Mouse (Mus musculus): Measurements from ENCODE around the gene Krtap4-1. TPM values are rescaled to one million over a fixed set of nuclear protein-coding genes. Genes with fewer than 3 reads are reported as not detected.

The Krtap4-1 gene
- not detected for total RNA-seq (2023)

GRCm38 (mm10) chr11:99628138-99628537 lies at the start of gene Krtap4-1:
Gene Krtap4-1, minus strand, starts transcription at chr11:99628238.

GRCm38 (mm10) chr11:99665860-99666259 lies 37.8 kb upstream of the Krtap4-1 start, which contains the start of gene Krtap4-6:
Gene Krtap4-6, minus strand, starts transcription at chr11:99665960.

GRCm38 (mm10) chr11:99658467-99659010 lies 30.5 kb upstream of the Krtap4-1 start, which contains the start of gene Gm11563:
Gene Gm11563, minus strand, starts transcription at chr11:99658960.

GRCm38 (mm10) chr11:99650136-99650535 lies 22.1 kb upstream of the Krtap4-1 start, which contains the start of gene Gm11555:
Gene Gm11555, minus strand, starts transcription at chr11:99650236.

GRCm38 (mm10) chr11:99643635-99644139 lies 15.6 kb upstream of the Krtap4-1 start, which contains the start of gene Krtap4-7:
Gene Krtap4-7, minus strand, starts transcription at chr11:99644089.

GRCm38 (mm10) chr11:99634653-99635134 lies 6.7 kb upstream of the Krtap4-1 start, which contains the start of gene Krtap4-2:
Gene Krtap4-2, minus strand, starts transcription at chr11:99635084.

GRCm38 (mm10) chr11:99620335-99620734 lies 7.7 kb downstream of the Krtap4-1 start, which contains the start of gene Gm11562:
Gene Gm11562, minus strand, starts transcription at chr11:99620435.

GRCm38 (mm10) chr11:99614796-99615363 lies 13.2 kb downstream of the Krtap4-1 start, which contains the start of gene Krtap2-4:
Gene Krtap2-4, minus strand, starts transcription at chr11:99614846.

GRCm38 (mm10) chr11:99610089-99610488 lies 17.9 kb downstream of the Krtap4-1 start, which contains the start of gene Gm11937:
Gene Gm11937, minus strand, starts transcription at chr11:99610189.

GRCm38 (mm10) chr11:99603208-99603607 lies 24.8 kb downstream of the Krtap4-1 start, which contains the start of gene Gm11938:
Gene Gm11938, minus strand, starts transcription at chr11:99603308.

GRCm38 (mm10) chr11:99597742-99598141 lies 30.3 kb downstream of the Krtap4-1 start, which contains the start of gene Krtap9-3:
Gene Krtap9-3, minus strand, starts transcription at chr11:99598105.

GRCm38 (mm10) chr11:99590981-99591380 lies 37.1 kb downstream of the Krtap4-1 start, which contains the start of gene Krtap1-3:
Gene Krtap1-3, minus strand, starts transcription at chr11:99591339.

GRCm38 (mm10) chr11:99583245-99583704 lies 44.8 kb downstream of the Krtap4-1 start, which contains the start of gene Krtap1-4:
Gene Krtap1-4, minus strand, starts transcription at chr11:99583654.

GRCm38 (mm10) chr11:99580636-99581035 lies 47.4 kb downstream of the Krtap4-1 start, which contains the start of gene Krtap1-5:
Gene Krtap1-5, minus strand, starts transcription at chr11:99581016.

Other genes starting within 250 kb of the Krtap4-1 start
- 1.2 TPM for gene Krt10, start 238.9 kb downstream of the Krtap4-1 start, total RNA-seq (2023)
- not detected for gene Krt12, start 206.0 kb downstream of the Krtap4-1 start, total RNA-seq (2023)
- gene Krt20, start 190.1 kb downstream of the Krtap4-1 start, total RNA-seq (2023), result not detected
- not detected for gene Krt23, start 135.1 kb downstream of the Krtap4-1 start, total RNA-seq (2023)
- not detected for gene Krt39, start 106.9 kb downstream of the Krtap4-1 start, total RNA-seq (2023)
- not detected for gene Krt40, start 85.1 kb downstream of the Krtap4-1 start, total RNA-seq (2023)
- gene Krtap3-3, start 77.4 kb downstream of the Krtap4-1 start, total RNA-seq (2023), result not detected
- gene Krtap3-2, start 71.4 kb downstream of the Krtap4-1 start, total RNA-seq (2023), result not detected
- not detected for gene Gm11939, start 68.8 kb downstream of the Krtap4-1 start, total RNA-seq (2023)
- not detected for gene Krtap3-1, start 61.6 kb downstream of the Krtap4-1 start, total RNA-seq (2023)
- not detected for gene Krtap1-5, start 47.2 kb downstream of the Krtap4-1 start, total RNA-seq (2023)
- gene Krtap1-4, start 44.6 kb downstream of the Krtap4-1 start, total RNA-seq (2023), result not detected
- gene Krtap1-3, start 36.9 kb downstream of the Krtap4-1 start, total RNA-seq (2023), result not detected
- gene Krtap9-3, start 30.1 kb downstream of the Krtap4-1 start, total RNA-seq (2023), result not detected
- gene Gm11938, start 24.9 kb downstream of the Krtap4-1 start, total RNA-seq (2023), result not detected
- gene Gm11937, start 18.0 kb downstream of the Krtap4-1 start, total RNA-seq (2023), result not detected
- not detected for gene Krtap2-4, start 13.4 kb downstream of the Krtap4-1 start, total RNA-seq (2023)
- gene Gm11562, start 7.8 kb downstream of the Krtap4-1 start, total RNA-seq (2023), result not detected
- not detected for gene Krtap4-2, start 6.8 kb upstream of the Krtap4-1 start, total RNA-seq (2023)
- not detected for gene Krtap4-7, start 15.9 kb upstream of the Krtap4-1 start, total RNA-seq (2023)
- not detected for gene Gm11555, start 22.0 kb upstream of the Krtap4-1 start, total RNA-seq (2023)
- not detected for gene Gm11563, start 30.7 kb upstream of the Krtap4-1 start, total RNA-seq (2023)
- gene Krtap4-6, start 37.7 kb upstream of the Krtap4-1 start, total RNA-seq (2023), result not detected
- gene Gm14190, start 62.5 kb upstream of the Krtap4-1 start, total RNA-seq (2023), result not detected
- gene Gm14180, start 106.1 kb upstream of the Krtap4-1 start, total RNA-seq (2023), result not detected
- gene Gm11595, start 144.7 kb upstream of the Krtap4-1 start, total RNA-seq (2023), result not detected
- gene Krtap4-8, start 152.5 kb upstream of the Krtap4-1 start, total RNA-seq (2023), result not detected
- not detected for gene Krtap4-9, start 157.0 kb upstream of the Krtap4-1 start, total RNA-seq (2023)
- gene Gm11596, start 165.2 kb upstream of the Krtap4-1 start, total RNA-seq (2023), result not detected
- not detected for gene Gm11569, start 170.7 kb upstream of the Krtap4-1 start, total RNA-seq (2023)
- not detected for gene Gm11554, start 176.2 kb upstream of the Krtap4-1 start, total RNA-seq (2023)
- not detected for gene Krtap4-13, start 181.7 kb upstream of the Krtap4-1 start, total RNA-seq (2023)
- gene Gm11564, start 187.4 kb upstream of the Krtap4-1 start, total RNA-seq (2023), result not detected
- not detected for gene 2300003K06Rik, start 209.8 kb upstream of the Krtap4-1 start, total RNA-seq (2023)
- not detected for gene Krtap4-16, start 223.4 kb upstream of the Krtap4-1 start, total RNA-seq (2023)
- gene Gm11568, start 229.7 kb upstream of the Krtap4-1 start, total RNA-seq (2023), result not detected
- not detected for gene Gm11559, start 236.2 kb upstream of the Krtap4-1 start, total RNA-seq (2023)
- not detected for gene Krtap9-1, start 245.2 kb upstream of the Krtap4-1 start, total RNA-seq (2023)

Data from CD4-positive naive resting alpha-beta T cell, adult 57 days (primary cell).